8 mouse cellular contexts compared by ENCODE assay signal in the genomic region with DNA sequence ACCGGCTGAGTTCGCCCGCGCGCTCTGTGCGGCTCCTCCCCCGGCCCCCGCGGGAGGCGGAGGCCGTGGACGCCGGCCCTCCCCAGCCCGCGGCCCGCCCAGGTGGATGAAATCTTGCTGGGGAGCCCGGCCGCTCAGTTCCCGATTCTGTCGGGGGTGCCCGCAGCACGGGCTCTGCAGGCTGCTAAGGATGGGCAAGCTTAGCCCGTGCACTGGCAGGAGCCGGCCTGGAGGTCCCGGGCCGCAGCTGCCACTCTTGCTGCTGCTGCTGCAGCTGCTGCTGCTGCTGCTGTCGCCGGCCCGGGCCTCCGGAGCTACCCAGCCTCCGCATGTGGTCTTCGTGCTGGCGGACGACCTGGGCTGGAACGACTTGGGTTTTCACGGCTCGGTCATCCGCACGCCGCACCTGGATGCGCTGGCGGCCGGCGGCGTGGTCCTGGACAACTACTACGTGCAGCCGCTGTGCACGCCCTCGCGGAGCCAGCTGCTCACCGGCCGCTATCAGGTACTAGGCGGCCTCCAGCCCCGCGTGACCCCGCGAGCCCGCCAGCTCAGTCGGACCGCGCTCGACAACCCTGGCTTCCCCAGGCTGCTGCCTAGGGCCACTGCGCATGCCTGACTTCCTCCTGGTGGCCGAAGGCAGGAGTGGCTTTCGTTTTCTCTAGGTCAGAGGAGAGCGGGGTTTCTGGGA. TPM values are rescaled to one million over a fixed set of nuclear protein-coding genes. Genes with fewer than 3 reads are reported as not detected.
DNase-seq lines count a peak whose midpoint lies in the region; ATAC-seq and TF ChIP-seq lines count a peak whose summit lies in the region.

Arsb (plus strand) TSS at position 43 of the 691 bp plus-strand sequence.

- peak; percentile 60; the same call in 1 of the 2 replicates for TF ChIP-seq POLR2A in lung, adult 2 months (IDR thresholded peaks at IDR 0.05; ENCODE audit: borderline replicate concordance, extremely low read depth, low read depth, low read length)

- peak within 1 kb of the TSS; percentile 97 for H3K4me2 ChIP-seq in forebrain, embryonic 16.5 days (ENCODE audit: low read length)
- peak within 1 kb of the TSS; percentile 98 for H3K4me2 ChIP-seq in neural tube, embryonic 15.5 days

- H3K4me1 ChIP-seq in ES-E14 (ENCODE audit: control insufficient read depth in 2 of 2, insufficient read depth in 2 of 2, low read length in 2 of 2, poor library complexity in 1 of 2): no peaks in the 10 kb centered on the region
- H3K4me1 ChIP-seq in forebrain, embryonic 16.5 days (replicated peaks; ENCODE audit: control insufficient read depth, insufficient read depth, low read length): peaks cover 12% of the 10 kb centered on the region
- 0 out of 2 replicates have a peak, but pooled peaks cover 2% of the 10 kb centered on the region for H3K4me1 ChIP-seq in lung, adult 2 months (ENCODE audit: control insufficient read depth, insufficient read depth, low read length)
- H3K4me1 ChIP-seq in neural tube, embryonic 15.5 days: peaks cover 24% of the 10 kb centered on the region

- in situ Hi-C loops in ES-E14 (cut with MboI; ENCODE audit: low sequenced_read_pairs in 2 of 2, unreplicated experiment in 2 of 2): no loop called here

- no peaks in the 10 kb centered on the region for H3K9me3 ChIP-seq in ES-E14 (ENCODE audit: control insufficient read depth, insufficient read depth, low read depth, low read length)
- H3K9me3 ChIP-seq in forebrain, embryonic 16.5 days (ENCODE audit: control insufficient read depth, low read length): no peaks in the 10 kb centered on the region
- H3K9me3 ChIP-seq in neural tube, embryonic 15.5 days (replicated peaks): no peaks in the 10 kb centered on the region

- peak within 1 kb of the TSS; percentile 65 to 73 for H3K4me3 ChIP-seq in ES-E14 (ENCODE audit: insufficient read depth in 1 of 2, low read depth in 1 of 2, low read length in 2 of 2, poor library complexity in 1 of 2, severe bottlenecking in 1 of 2)
- H3K4me3 ChIP-seq in forebrain, embryonic 16.5 days (replicated peaks; ENCODE audit: low read length): peak within 1 kb of the TSS; percentile 82
- H3K4me3 ChIP-seq in lung, adult 2 months (replicated peaks; ENCODE audit: extremely low read depth, low read depth, low read length): peak within 1 kb of the TSS; percentile 82
- H3K4me3 ChIP-seq in neural tube, embryonic 15.5 days (replicated peaks): peak within 1 kb of the TSS; percentile 60

- peak; percentile 89 for ATAC-seq in forebrain, embryonic 16.5 days
- ATAC-seq in neural tube, embryonic 15.5 days (ENCODE audit: low FRiP score): peak; percentile 93

- peak; percentile 62 for DNase-seq in ES-E14 (ENCODE audit: low read depth, low spot score)
- peak; percentile 91 for DNase-seq in cerebellum, adult 18-20 months
- DNase-seq in heart, postnatal 25 days (ENCODE audit: low spot score): peak; percentile 73
- DNase-seq in layer of hippocampus, adult 18-20 months (ENCODE audit: low spot score in 2 of 2): peak; percentile 65 to 77
- peak; percentile 81 for DNase-seq in lung, adult 2 months
- peak; percentile 86 for DNase-seq in testis, postnatal 10 days (ENCODE audit: low spot score)

- peak; percentile 74 for TF ChIP-seq CTCF in lung, adult 2 months (IDR thresholded peaks at IDR 0.05; ENCODE audit: insufficient read depth, low read length)

- intact Hi-C loops in heart, postnatal 25 days (cut with DNase I): no loop called here

- WGBS in forebrain, embryonic 16.5 days: under 1% methylated on average over 66 of the region's 66 CpGs
- under 1% methylated on average over 65 of the region's 66 CpGs for WGBS in lung, adult 2 months
- WGBS in neural tube, embryonic 15.5 days: under 1% methylated on average over 66 of the region's 66 CpGs

- H3K36me3 ChIP-seq in ES-E14 (ENCODE audit: control insufficient read depth, insufficient read depth, low read length, poor library complexity, severe bottlenecking): no peaks in the 10 kb centered on the region
- H3K36me3 ChIP-seq in forebrain, embryonic 16.5 days (ENCODE audit: control insufficient read depth, insufficient read depth): no peaks in the 10 kb centered on the region
- H3K36me3 ChIP-seq in neural tube, embryonic 15.5 days: no peaks in the 10 kb centered on the region

- no peak within 1 kb of the TSS for H3K27ac ChIP-seq in ES-E14 (ENCODE audit: insufficient read depth, low read depth, low read length, poor library complexity, severe bottlenecking)
- H3K27ac ChIP-seq in forebrain, embryonic 16.5 days (ENCODE audit: low read length): peak within 1 kb of the TSS; percentile 77
- H3K27ac ChIP-seq in neural tube, embryonic 15.5 days (replicated peaks): peak within 1 kb of the TSS; percentile 92

- peak within 1 kb of the TSS; percentile 54 for H3K9ac ChIP-seq in ES-E14 (ENCODE audit: insufficient read depth, low read depth, low read length, poor library complexity, severe bottlenecking)
- peak within 1 kb of the TSS; percentile 95 for H3K9ac ChIP-seq in forebrain, embryonic 16.5 days (replicated peaks; ENCODE audit: low read depth, low read length)
- peak within 1 kb of the TSS; percentile 84 for H3K9ac ChIP-seq in neural tube, embryonic 15.5 days (replicated peaks)

- no peaks in the 10 kb centered on the region for H3K27me3 ChIP-seq in forebrain, embryonic 16.5 days (replicated peaks; ENCODE audit: control insufficient read depth, insufficient read depth, low read length)
- H3K27me3 ChIP-seq in neural tube, embryonic 15.5 days (replicated peaks): no peaks in the 10 kb centered on the region

TF ChIP-seq in ES-E14, 5 proteins besides CTCF, POLR2A, EP300 and RAD21:
- TF ChIP-seq HCFC1 (IDR thresholded peaks at IDR 0.05; ENCODE audit: borderline replicate concordance, insufficient read depth, low read length) (0 out of 2 replicates have a peak, but pooled peaks have one; percentile 16), MAFK (IDR thresholded peaks at IDR 0.05; ENCODE audit: insufficient read depth, low read depth, low read length) (no peak)
TF ChIP-seq in ES-E14: peak in this region for 1.

RNA-seq across cellular contexts. Expression of gene Arsb, which starts in this region (rescaled TPM):
- 0.48 and 1.1 TPM in 2 replicates for total RNA-seq in ES-E14 (2012; rRNA removed)
- polyA plus RNA-seq in forebrain, embryonic 16.5 days (2015; fragmentation: Nextera tagmentation; extraction: Ambion mirVana): 9.7 and 10.2 TPM in 2 replicates
- 1 to 10 TPM; 4.9 to 5.4 TPM for total RNA-seq in heart, postnatal 25 days (2021)
- 10 to 100 TPM; 80.5 to 90.3 TPM for total RNA-seq in layer of hippocampus, adult 18-20 months (2021)
- polyA plus RNA-seq in lung, adult 2 months (2012; rRNA removed): 22.8 and 26.0 TPM in 2 replicates
- 8.9 and 10.2 TPM in 2 replicates for polyA plus RNA-seq in neural tube, embryonic 15.5 days (2015; fragmentation: Nextera tagmentation; extraction: Ambion mirVana)

Comparison
In these comparisons a context has a peak if more than half of its experiments do, and no peak if none do; other contexts are left out.
1. RNA of gene Arsb (total RNA-seq): 80.5 to 90.3 TPM in layer of hippocampus, adult 18-20 months; 4.9 to 5.4 TPM in heart, postnatal 25 days and 0.48 to 1.1 TPM in ES-E14; every median in the first group is over 10 times any median in the second.
2. Peak in every context shown above with its lines, with median percentiles within 50 percentile points of each other: DNase-seq, H3K4me3 ChIP-seq and H3K9ac ChIP-seq.